Mouse (Mus musculus) embryonic fibroblast, embryonic 13.5 days (primary cell): ENCODE data around the gene Bsn.

ENCODE experiments used
- CTCF ChIP-seq: IDR thresholded peaks from 2 replicates; pipeline ENCODE4 v1.5.1; 2011; ENCODE audit warnings: mild to moderate bottlenecking, control low read depth, low read length, moderate library complexity, borderline replicate concordance; ENCODE audit not compliant: insufficient read depth
- POLR2A ChIP-seq: IDR thresholded peaks from 2 replicates; pipeline ENCODE4 v1.6.1; 2011; ENCODE audit warnings: low read depth, mild to moderate bottlenecking, control low read depth, low read length, moderate library complexity

GRCm38 (mm10) chr9:108185786-108186185, 4.4 kb downstream of the Bsn start:
- no peak for TF ChIP-seq CTCF
- no peak for TF ChIP-seq POLR2A
